Mouse (Mus musculus) adrenal gland, adult 10 weeks (tissue): ENCODE results near the gene Rps7. TPM values are rescaled to one million over a fixed set of nuclear protein-coding genes. Genes with fewer than 3 reads are reported as not detected.

ENCODE experiments used
- polyA plus RNA-seq: library from polyadenylated mRNA; stranded (reverse); fragments of 350-450 nt; fragmentation: Illumina TruSeq; extraction: RNeasy Lipid Tissue Mini Kit (QIAGEN cat#74804); gene quantifications from one replicate; pipeline ENCODE4 v1.2.3, GENCODE M21; 2014; ENCODE audit warnings: low read depth, low replicate concordance

Gene Rps7
- 486 TPM for polyA plus RNA-seq

GRCm38 (mm10) chr12:28635535-28636476 is at the start of gene Rps7:
Gene Rps7, minus strand, starts transcription at chr12:28635953.

GRCm38 (mm10) chr12:28675121-28675924 is 39.6 kb upstream of the Rps7 start, which contains the start of gene Adi1:
Gene Adi1, plus strand, starts transcription at chr12:28675231.

GRCm38 (mm10) chr12:28649141-28650110 is 13.7 kb upstream of the Rps7 start, which contains the start of gene Rnaseh1:
Gene Rnaseh1, plus strand, starts transcription at chr12:28649602.

GRCm38 (mm10) chr12:28623195-28623594 is 12.6 kb downstream of the Rps7 start, which contains the start of gene Colec11:
Gene Colec11, minus strand, starts transcription at chr12:28623377.

GRCm38 (mm10) chr12:28582423-28582822 is 53.3 kb downstream of the Rps7 start, which contains the start of gene Allc:
Gene Allc, minus strand, starts transcription at chr12:28582523.

Other genes starting within 250 kb of the Rps7 start
- gene Dcdc2c, start 83.6 kb downstream of the Rps7 start, polyA plus RNA-seq: not detected
- not detected for gene Allc, start 53.4 kb downstream of the Rps7 start, polyA plus RNA-seq
- 0.82 TPM for gene Colec11, start 12.6 kb downstream of the Rps7 start, polyA plus RNA-seq
- 1.9 TPM for gene Rnaseh1, start 13.6 kb upstream of the Rps7 start, polyA plus RNA-seq
- gene Adi1, start 39.3 kb upstream of the Rps7 start, polyA plus RNA-seq: 231 TPM
- 22.0 TPM for gene Trappc12, start 114.5 kb upstream of the Rps7 start, polyA plus RNA-seq
- gene Eipr1, start 115.8 kb upstream of the Rps7 start, polyA plus RNA-seq: 2.0 TPM